Mouse (Mus musculus): ENCODE data around the gene Dusp27. TPM values are rescaled to one million over a fixed set of nuclear protein-coding genes. Genes with fewer than 3 reads are reported as not detected.
A peak's percentile ranks its signal among the peaks of the same experiment; 100 is the strongest.
"Not testable (repeated sequence)": the region's sequence is repeated elsewhere in the genome, so short reads cannot be mapped to it uniquely, and the experiment has no call there.

Dusp27 gene
- polyA plus RNA-seq, 1 experiment from 2014 or later = 0.98 TPM

- Histone ChIP-seq H3K4me3 (no peak overlapping the region), H3K27ac (replicated peaks) (no peak overlapping the region), H3K4me1 (peaks cover 9% of the 10 kb centered on the region), H3K27me3 (peaks cover 12% of the 10 kb centered on the region; the same call in 1 of the 2 replicates), H3K36me3 (no peaks in the 10 kb centered on the region), H3K4me2 (replicated peaks) (no peak overlapping the region), H3K9ac (replicated peaks) (no peak overlapping the region), H3K9me3 (no peaks in the 10 kb centered on the region)
- ATAC-seq (replicated peaks) = no peak
- 90% methylated on average over 12 of the region's 12 CpGs for WGBS
These were observed 30.0 kb upstream of the Dusp27 start for GRCm38 (mm10) chr1:166157712-166158111.

- Histone ChIP-seq H3K27me3 (peaks cover 9% of the 10 kb centered on the region; the same call in 1 of the 2 replicates), H3K9me3 (no peaks in the 10 kb centered on the region), H3K4me1 (peaks cover 5% of the 10 kb centered on the region), H3K4me2 (replicated peaks) (no peak overlapping the region), H3K4me3 (no peak overlapping the region), H3K27ac (replicated peaks) (no peak overlapping the region), H3K36me3 (no peaks in the 10 kb centered on the region), H3K9ac (replicated peaks) (no peak overlapping the region)
- ATAC-seq (replicated peaks) = no peak
- 71% methylated on average over 10 of the region's 10 CpGs for WGBS
These were observed 27.4 kb upstream of the Dusp27 start for GRCm38 (mm10) chr1:166155113-166155494.

GRCm38 (mm10) chr1:166154162-166155112 is 26.7 kb upstream of the Dusp27 start:
- ATAC-seq (replicated peaks) = peak; percentile 54
- Histone ChIP-seq H3K4me3 (no peak overlapping the region), H3K36me3 (no peaks in the 10 kb centered on the region), H3K9ac (replicated peaks) (0 out of 2 replicates have a peak overlapping the region, but pooled peaks have one; percentile 33), H3K4me1 (peaks cover 5% of the 10 kb centered on the region), H3K4me2 (replicated peaks) (peak overlapping the region; percentile 34; the same call in 1 of the 2 replicates), H3K27ac (replicated peaks) (no peak overlapping the region), H3K27me3 (peaks cover 8% of the 10 kb centered on the region; the same call in 1 of the 2 replicates), H3K9me3 (no peaks in the 10 kb centered on the region)
- 19% methylated on average over 29 of the region's 29 CpGs for WGBS

- Histone ChIP-seq H3K4me1 (peaks cover 5% of the 10 kb centered on the region), H3K27me3 (peaks cover 8% of the 10 kb centered on the region; the same call in 1 of the 2 replicates)
- WGBS = 12% methylated on average over 18 of the region's 18 CpGs
These were observed 25.8 kb upstream of the Dusp27 start for GRCm38 (mm10) chr1:166153351-166154120.

GRCm38 (mm10) chr1:166152034-166152433 is 24.3 kb upstream of the Dusp27 start:
- no peak overlapping the region for H3K9ac ChIP-seq (replicated peaks)
- no peak for ATAC-seq (replicated peaks)
- WGBS = 87% methylated on average over 10 of the region's 10 CpGs

More at GRCm38 (mm10) chr1:166153351-166154120, 25.8 kb upstream of the Dusp27 start:
- no peak overlapping the region for H3K9ac ChIP-seq (replicated peaks)
- peak; percentile 54 for ATAC-seq (replicated peaks)
- no peaks in the 10 kb centered on the region for H3K36me3 ChIP-seq
- no peaks in the 10 kb centered on the region for H3K9me3 ChIP-seq
- H3K27ac ChIP-seq (replicated peaks) = no peak overlapping the region
- no peak overlapping the region for H3K4me3 ChIP-seq
- H3K4me2 ChIP-seq (replicated peaks) = no peak overlapping the region

GRCm38 (mm10) chr1:166151341-166151740 is 23.6 kb upstream of the Dusp27 start:
- WGBS = 53% methylated on average over 11 of the region's 11 CpGs
- no peak overlapping the region for H3K4me3 ChIP-seq
- no peak for ATAC-seq (replicated peaks)

More at GRCm38 (mm10) chr1:166152034-166152433, 24.3 kb upstream of the Dusp27 start:
- Histone ChIP-seq H3K27ac (replicated peaks) (no peak overlapping the region), H3K4me2 (replicated peaks) (no peak overlapping the region), H3K9me3 (no peaks in the 10 kb centered on the region), H3K36me3 (no peaks in the 10 kb centered on the region), H3K4me1 (peaks cover 5% of the 10 kb centered on the region), H3K4me3 (no peak overlapping the region), H3K27me3 (peaks cover 8% of the 10 kb centered on the region; the same call in 1 of the 2 replicates)

GRCm38 (mm10) chr1:166150035-166150434 is 22.3 kb upstream of the Dusp27 start:
- no peaks in the 10 kb centered on the region for H3K9me3 ChIP-seq
- H3K36me3 ChIP-seq = no peaks in the 10 kb centered on the region
- H3K4me1 ChIP-seq = peaks cover 5% of the 10 kb centered on the region
- H3K27me3 ChIP-seq = peaks cover 3% of the 10 kb centered on the region; the same call in 1 of the 2 replicates
- H3K27ac ChIP-seq (replicated peaks) = no peak overlapping the region
- H3K4me3 ChIP-seq = no peak overlapping the region
- 83% methylated on average over 7 of the region's 7 CpGs for WGBS
- H3K9ac ChIP-seq (replicated peaks) = no peak overlapping the region
- ATAC-seq (replicated peaks) = no peak
- no peak overlapping the region for H3K4me2 ChIP-seq (replicated peaks)

More at GRCm38 (mm10) chr1:166151341-166151740, 23.6 kb upstream of the Dusp27 start:
- H3K4me1 ChIP-seq = peaks cover 5% of the 10 kb centered on the region
- H3K4me2 ChIP-seq (replicated peaks) = no peak overlapping the region
- no peak overlapping the region for H3K27ac ChIP-seq (replicated peaks)
- H3K9ac ChIP-seq (replicated peaks) = no peak overlapping the region
- H3K9me3 ChIP-seq = no peaks in the 10 kb centered on the region
- no peaks in the 10 kb centered on the region for H3K36me3 ChIP-seq
- H3K27me3 ChIP-seq = peaks cover 8% of the 10 kb centered on the region; the same call in 1 of the 2 replicates

- Histone ChIP-seq H3K4me1 (peaks cover 5% of the 10 kb centered on the region), H3K9ac (replicated peaks) (no peak overlapping the region), H3K27ac (replicated peaks) (no peak overlapping the region), H3K36me3 (no peaks in the 10 kb centered on the region), H3K4me3 (no peak overlapping the region), H3K4me2 (replicated peaks) (no peak overlapping the region), H3K27me3 (no peaks in the 10 kb centered on the region; the same call in 1 of the 2 replicates), H3K9me3 (no peaks in the 10 kb centered on the region)
- no peak for ATAC-seq (replicated peaks)
- WGBS = 82% methylated on average over 4 of the region's 4 CpGs
These were observed 21.7 kb upstream of the Dusp27 start for GRCm38 (mm10) chr1:166149441-166149840.

GRCm38 (mm10) chr1:166147657-166148056 is 19.9 kb upstream of the Dusp27 start:
- 79% methylated on average over 3 of the region's 3 CpGs for WGBS
- Histone ChIP-seq H3K9me3 (no peaks in the 10 kb centered on the region), H3K36me3 (no peaks in the 10 kb centered on the region), H3K4me1 (no peaks in the 10 kb centered on the region), H3K4me2 (replicated peaks) (no peak overlapping the region), H3K9ac (replicated peaks) (no peak overlapping the region), H3K27me3 (no peaks in the 10 kb centered on the region), H3K27ac (replicated peaks) (no peak overlapping the region), H3K4me3 (no peak overlapping the region)
- no peak for ATAC-seq (replicated peaks)

GRCm38 (mm10) chr1:166146626-166147025 is 18.9 kb upstream of the Dusp27 start:
- H3K4me2 ChIP-seq (replicated peaks) = no peak overlapping the region
- H3K27me3 ChIP-seq = no peaks in the 10 kb centered on the region
- H3K4me3 ChIP-seq = no peak overlapping the region
- ATAC-seq (replicated peaks) = no peak
- no peaks in the 10 kb centered on the region for H3K36me3 ChIP-seq
- 87% methylated on average over 11 of the region's 11 CpGs for WGBS
- H3K9ac ChIP-seq (replicated peaks) = no peak overlapping the region
- H3K9me3 ChIP-seq = no peaks in the 10 kb centered on the region
- no peaks in the 10 kb centered on the region for H3K4me1 ChIP-seq
- no peak overlapping the region for H3K27ac ChIP-seq (replicated peaks)

- no peak for ATAC-seq (replicated peaks)
- no peaks in the 10 kb centered on the region for H3K4me1 ChIP-seq
- H3K36me3 ChIP-seq = no peaks in the 10 kb centered on the region
- no peak overlapping the region for H3K4me3 ChIP-seq
- H3K9ac ChIP-seq (replicated peaks) = no peak overlapping the region
- 71% methylated on average over 6 of the region's 6 CpGs for WGBS
- no peaks in the 10 kb centered on the region for H3K27me3 ChIP-seq
- H3K9me3 ChIP-seq = no peaks in the 10 kb centered on the region
- H3K27ac ChIP-seq (replicated peaks) = no peak overlapping the region
- no peak overlapping the region for H3K4me2 ChIP-seq (replicated peaks)
These were observed 14.6 kb upstream of the Dusp27 start for GRCm38 (mm10) chr1:166142369-166142768.

- not testable (repeated sequence) for ATAC-seq (replicated peaks); H3K27me3 ChIP-seq; H3K9ac ChIP-seq (replicated peaks); H3K4me1 ChIP-seq; H3K36me3 ChIP-seq; H3K27ac ChIP-seq (replicated peaks); H3K9me3 ChIP-seq; H3K4me3 ChIP-seq; H3K4me2 ChIP-seq (replicated peaks)
- 91% methylated on average over 9 of the region's 9 CpGs for WGBS
These were observed 14.1 kb upstream of the Dusp27 start for GRCm38 (mm10) chr1:166141868-166142267.

Measured in forebrain, embryonic 15.5 days (tissue).